Mouse (Mus musculus) neural tube, embryonic 11.5 days (tissue): Measurements from ENCODE around the gene Itga6. TPM values are rescaled to one million over a fixed set of nuclear protein-coding genes. Genes with fewer than 3 reads are reported as not detected.

Experiments used
- ATAC-seq: fragments of 200-750 bp; cut with Nextera tagmentation; 2 replicates; pipeline ENCODE4 v1.8.0; 2017; ENCODE audit warnings: moderate number of reproducible peaks, mild to moderate bottlenecking, moderate TSS enrichment, moderate library complexity; ENCODE audit not compliant: insufficient read depth, low FRiP score, low TSS enrichment
- DNase-seq: peaks from one replicate; pipeline ENCODE4 v3.0.0-alpha.2; 2015; ENCODE audit warnings: low spot score
- H3K27ac ChIP-seq: fragments of 300-500 bp; sonication (generic); 2 replicates; pipeline ENCODE4 v1.5.1; 2014; ENCODE audit warnings: low read depth, mild to moderate bottlenecking, low read length
- H3K27me3 ChIP-seq: fragments of 300-500 bp; sonication (generic); 2 replicates; pipeline ENCODE4 v1.6.1; 2014; ENCODE audit warnings: mild to moderate bottlenecking, low read length, mixed read lengths; ENCODE audit not compliant: control insufficient read depth, insufficient read depth
- H3K36me3 ChIP-seq: fragments of 300-500 bp; sonication (generic); 2 replicates; pipeline ENCODE4 v1.6.1; 2014; ENCODE audit warnings: mild to moderate bottlenecking, low read length, moderate library complexity, mixed read lengths; ENCODE audit not compliant: control insufficient read depth, insufficient read depth
- H3K4me1 ChIP-seq: fragments of 300-500 bp; sonication (generic); 2 replicates; pipeline ENCODE4 v1.6.1; 2014; ENCODE audit warnings: low read length, mixed read lengths; ENCODE audit not compliant: control insufficient read depth, insufficient read depth
- H3K4me2 ChIP-seq: fragments of 300-500 bp; sonication (generic); 2 replicates; pipeline ENCODE4 v1.6.1; 2014; ENCODE audit warnings: low read depth, mild to moderate bottlenecking, moderate library complexity
- H3K4me3 ChIP-seq: fragments of 300-500 bp; sonication (generic); 2 replicates; pipeline ENCODE4 v1.5.1; 2014; ENCODE audit warnings: low read depth, low read length
- H3K9ac ChIP-seq: fragments of 300-500 bp; sonication (generic); 2 replicates; pipeline ENCODE4 v1.6.1; 2014; ENCODE audit warnings: mild to moderate bottlenecking, low read length
- H3K9me3 ChIP-seq: fragments of 300-500 bp; sonication (generic); 2 replicates; pipeline ENCODE4 v1.6.1; 2016; ENCODE audit warnings: low read length; ENCODE audit not compliant: control insufficient read depth
- WGBS: fragments of 180-500 bp; shearing (Covaris S2); extraction: QIAGEN DNeasy Blood & Tissue Kit; methylation state at CpG from one replicate; pipeline ENCODE4 v1.1.7; 2014; 5-methylcytosine and 5-hydroxymethylcytosine counted together
- polyA plus RNA-seq: library from polyadenylated mRNA; unstranded; fragments of >200 nt; fragmentation: Nextera tagmentation; extraction: Ambion mirVana; gene quantifications from 2 replicates; pipeline ENCODE4 v1.2.1, GENCODE M21; 2014

Itga6 gene
- polyA plus RNA-seq, 1 experiment from 2014 or later = 39.9 TPM

DNA sequence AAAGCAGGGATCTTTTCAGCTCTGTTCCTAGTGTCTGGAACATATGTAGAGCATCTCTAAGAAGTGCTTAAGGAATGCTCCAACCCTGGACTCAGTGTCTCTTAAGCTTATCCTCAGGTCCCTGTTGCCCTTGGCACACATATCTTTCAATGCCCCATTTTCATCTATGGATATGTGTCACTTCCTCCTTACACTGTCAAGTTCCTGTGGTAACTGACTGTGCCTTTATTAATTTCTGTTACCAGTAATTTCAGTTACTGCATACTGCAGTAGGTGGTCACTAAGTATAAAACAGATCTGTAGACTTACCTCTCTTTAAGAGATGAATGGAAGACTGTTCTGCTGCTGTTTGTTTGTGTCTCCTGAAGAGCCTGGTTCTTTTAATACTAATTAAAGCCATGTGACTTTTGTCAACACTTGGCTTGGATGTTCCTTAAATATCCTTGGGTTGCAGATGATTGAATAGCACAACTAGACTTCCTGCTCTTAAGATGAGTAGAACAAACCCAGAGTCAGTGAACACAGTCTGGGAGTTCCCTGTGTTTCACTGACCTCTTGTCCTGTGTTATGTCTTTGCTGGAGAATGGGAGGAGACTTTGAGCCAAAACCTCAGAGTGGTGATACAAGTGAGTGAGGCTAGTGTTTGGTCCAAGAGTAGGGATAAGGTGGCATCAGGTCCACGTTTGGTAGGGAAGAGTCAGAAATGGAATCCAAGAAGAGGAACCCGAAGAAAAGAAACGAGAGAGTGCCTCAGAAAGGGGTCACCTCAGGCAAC, 19.7 kb downstream of the Itga6 start:
- no peak overlapping the region for H3K4me2 ChIP-seq
- H3K27me3 ChIP-seq = no peaks in the 10 kb centered on the region
- no peak overlapping the region for H3K27ac ChIP-seq
- DNase-seq (no peak), ATAC-seq (no peak)
- no peaks in the 10 kb centered on the region for H3K4me1 ChIP-seq
- H3K9me3 ChIP-seq = no peaks in the 10 kb centered on the region
- H3K4me3 ChIP-seq = no peak overlapping the region
- WGBS = 83% methylated on average over 3 of the region's 3 CpGs
- no peak overlapping the region for H3K9ac ChIP-seq
- no peaks in the 10 kb centered on the region for H3K36me3 ChIP-seq

GRCm38 (mm10) chr2:71766007-71766406, 20.6 kb downstream of the Itga6 start:
- Histone ChIP-seq H3K9me3 (no peaks in the 10 kb centered on the region), H3K9ac (no peak overlapping the region), H3K27me3 (no peaks in the 10 kb centered on the region), H3K4me2 (no peak overlapping the region), H3K27ac (no peak overlapping the region), H3K4me3 (no peak overlapping the region), H3K36me3 (no peaks in the 10 kb centered on the region), H3K4me1 (no peaks in the 10 kb centered on the region)
- ATAC-seq = no peak
- 85% methylated on average over 5 of the region's 5 CpGs for WGBS
- no peak for DNase-seq

DNA sequence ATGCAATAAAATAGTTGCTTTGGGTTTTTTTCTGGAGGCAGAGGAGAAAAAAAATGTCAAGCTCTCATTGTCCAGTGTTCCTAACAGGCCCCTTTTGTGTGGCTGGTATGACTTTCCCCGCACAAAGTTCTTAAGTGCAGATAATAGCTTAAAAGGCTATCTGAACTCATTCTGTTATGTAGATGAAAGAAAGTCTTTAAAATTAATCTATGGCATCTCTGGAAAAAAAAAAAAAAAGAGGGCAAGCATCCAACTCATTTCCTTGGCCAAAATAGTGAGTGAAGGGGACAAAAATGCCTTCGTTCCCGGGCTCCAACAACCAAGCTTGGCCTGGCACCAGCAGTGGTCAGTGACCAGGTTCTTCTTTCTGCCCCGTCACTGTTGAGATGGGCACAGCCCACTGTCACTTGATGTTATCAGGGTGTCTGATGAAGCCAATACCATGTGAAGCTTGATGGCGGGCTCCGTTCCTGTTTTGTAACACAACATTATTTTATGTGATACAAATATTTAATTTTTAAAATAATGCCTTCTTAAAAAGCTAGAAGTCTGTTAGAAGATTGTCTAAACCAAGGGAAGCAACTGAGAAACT, 21.7 kb downstream of the Itga6 start:
- Histone ChIP-seq H3K4me3 (no peak overlapping the region), H3K4me2 (no peak overlapping the region), H3K27me3 (no peaks in the 10 kb centered on the region), H3K4me1 (no peaks in the 10 kb centered on the region), H3K27ac (no peak overlapping the region), H3K36me3 (no peaks in the 10 kb centered on the region), H3K9ac (no peak overlapping the region), H3K9me3 (no peaks in the 10 kb centered on the region)
- WGBS = 89% methylated on average over 6 of the region's 6 CpGs
- ATAC-seq (no peak), DNase-seq (no peak)

GRCm38 (mm10) chr2:71771762-71772161, 26.3 kb downstream of the Itga6 start:
- Histone ChIP-seq H3K9ac (no peak overlapping the region), H3K4me1 (peaks cover 8% of the 10 kb centered on the region), H3K4me2 (no peak overlapping the region), H3K4me3 (no peak overlapping the region), H3K36me3 (no peaks in the 10 kb centered on the region), H3K9me3 (no peaks in the 10 kb centered on the region), H3K27me3 (no peaks in the 10 kb centered on the region), H3K27ac (no peak overlapping the region)
- no peak for ATAC-seq
- WGBS = 95% methylated on average over 4 of the region's 4 CpGs
- DNase-seq = no peak

- no peaks in the 10 kb centered on the region for H3K27me3 ChIP-seq
- H3K9ac ChIP-seq = no peak overlapping the region
- H3K27ac ChIP-seq = no peak overlapping the region
- H3K36me3 ChIP-seq = no peaks in the 10 kb centered on the region
- H3K4me2 ChIP-seq = no peak overlapping the region
- ATAC-seq = no peak
- 92% methylated on average over 5 of the region's 5 CpGs for WGBS
- no peaks in the 10 kb centered on the region for H3K9me3 ChIP-seq
- H3K4me3 ChIP-seq = no peak overlapping the region
- H3K4me1 ChIP-seq = peaks cover 8% of the 10 kb centered on the region
- no peak for DNase-seq
Observed at GRCm38 (mm10) chr2:71773714-71774113, 28.3 kb downstream of the Itga6 start.

- peaks cover 8% of the 10 kb centered on the region for H3K4me1 ChIP-seq
- H3K27me3 ChIP-seq = no peaks in the 10 kb centered on the region
- H3K4me2 ChIP-seq = no peak overlapping the region
- H3K36me3 ChIP-seq = no peaks in the 10 kb centered on the region
- no peaks in the 10 kb centered on the region for H3K9me3 ChIP-seq
- no peak overlapping the region for H3K9ac ChIP-seq
- DNase-seq (no peak), ATAC-seq (no peak)
- WGBS = 74% methylated on average over 10 of the region's 10 CpGs
- no peak overlapping the region for H3K4me3 ChIP-seq
- 0 out of 2 replicates have a peak overlapping the region, but pooled peaks have one; percentile 20 for H3K27ac ChIP-seq
Observed at GRCm38 (mm10) chr2:71774246-71774951, 29.0 kb downstream of the Itga6 start.

- H3K4me2 ChIP-seq = peak overlapping the region; percentile 19; the same call in 1 of the 2 replicates
- 42% methylated on average over 9 of the region's 9 CpGs for WGBS
- DNase-seq (peak; percentile 55), ATAC-seq (peak; percentile 65; the same call in 1 of the 2 replicates)
- no peak overlapping the region for H3K4me3 ChIP-seq
- 0 out of 2 replicates have a peak overlapping the region, but pooled peaks have one; percentile 35 for H3K27ac ChIP-seq
- H3K9ac ChIP-seq = no peak overlapping the region
- H3K36me3 ChIP-seq = no peaks in the 10 kb centered on the region
- H3K9me3 ChIP-seq = no peaks in the 10 kb centered on the region
- H3K27me3 ChIP-seq = no peaks in the 10 kb centered on the region
- peaks cover 8% of the 10 kb centered on the region for H3K4me1 ChIP-seq
Observed at GRCm38 (mm10) chr2:71775201-71775611, 29.8 kb downstream of the Itga6 start.

DNA sequence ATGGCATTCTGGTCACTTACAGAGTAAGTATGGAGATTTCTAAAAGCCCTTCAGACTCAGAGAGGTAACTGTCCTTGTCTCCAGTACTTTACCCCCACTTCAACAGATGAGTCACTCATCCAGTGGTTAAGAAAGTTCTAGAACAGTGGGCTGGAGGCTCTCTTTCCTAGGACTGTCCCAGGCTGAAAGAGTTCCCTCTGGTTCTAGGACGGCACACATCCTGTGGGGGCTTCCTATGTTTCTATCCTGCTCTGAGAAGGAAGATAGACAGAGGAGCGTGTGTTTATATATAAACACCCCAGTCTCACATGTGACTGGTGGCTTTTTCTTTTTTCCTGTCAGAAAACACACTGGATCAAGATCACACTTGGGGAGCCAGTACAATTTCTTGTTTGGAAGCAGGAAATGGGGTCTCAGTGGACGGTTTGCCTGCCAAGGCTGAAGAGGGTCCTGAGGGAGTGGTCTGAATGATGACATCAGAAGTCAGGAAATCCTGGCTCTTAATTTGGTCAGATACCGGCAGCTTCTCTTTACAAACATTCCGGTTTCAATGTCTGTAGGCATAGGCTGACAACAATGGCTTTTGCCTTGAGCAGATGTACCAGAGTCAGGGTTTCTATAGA, 34.0 kb downstream of the Itga6 start:
- Histone ChIP-seq H3K36me3 (no peaks in the 10 kb centered on the region), H3K9ac (no peak overlapping the region), H3K27ac (no peak overlapping the region), H3K4me3 (no peak overlapping the region), H3K27me3 (no peaks in the 10 kb centered on the region), H3K4me1 (peaks cover 8% of the 10 kb centered on the region), H3K9me3 (no peaks in the 10 kb centered on the region), H3K4me2 (no peak overlapping the region)
- ATAC-seq (no peak), DNase-seq (no peak)
- 69% methylated on average over 5 of the region's 5 CpGs for WGBS
